Mouse (Mus musculus): ENCODE measurements around the gene Ap2a1.
"Not testable (repeated sequence)": the region's sequence is repeated elsewhere in the genome, so short reads cannot be mapped to it uniquely, and the experiment has no call there.

Ap2a1 gene

DNA sequence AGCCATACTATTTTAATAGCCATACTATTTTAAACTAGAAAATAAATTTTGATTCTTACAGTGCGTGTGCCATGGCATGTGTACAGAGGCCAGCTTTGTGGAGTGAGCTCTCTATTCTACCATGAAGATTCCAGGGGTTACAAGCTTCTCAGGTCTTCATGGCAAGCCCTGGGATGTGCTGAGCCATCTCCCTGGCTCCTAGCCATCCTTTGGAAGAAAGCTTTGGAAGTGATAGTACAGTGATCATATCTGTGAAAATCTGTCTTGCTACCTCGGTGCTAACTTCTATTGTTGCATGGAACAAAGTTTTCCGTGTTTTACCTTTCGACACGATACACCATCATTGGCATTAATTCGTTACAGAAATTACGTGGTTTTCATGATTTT is 34.1 kb downstream of the Ap2a1 start:
- DNase-seq (ENCODE audit: extremely low read depth, low read depth) = no peak

DNA sequence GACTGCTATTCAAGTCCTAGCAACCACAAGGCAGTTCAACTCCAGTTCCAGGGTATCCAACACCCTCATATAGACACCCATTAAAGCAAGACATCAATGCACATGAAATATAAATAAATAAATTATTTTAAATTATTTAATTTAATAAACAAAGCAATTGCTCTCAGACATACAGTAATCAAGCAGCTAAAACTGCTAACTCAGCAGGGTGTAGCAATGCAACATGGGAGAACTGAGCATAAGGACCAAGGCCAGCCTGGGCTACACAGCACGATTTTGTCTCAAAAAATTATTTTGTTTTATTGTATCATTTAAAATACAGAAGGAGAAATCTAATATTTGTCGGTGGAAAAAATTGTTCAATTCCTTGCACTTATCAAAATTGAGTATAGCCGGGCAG is 35.1 kb downstream of the Ap2a1 start:
- no peak for DNase-seq (ENCODE audit: extremely low read depth, low read depth)

DNA sequence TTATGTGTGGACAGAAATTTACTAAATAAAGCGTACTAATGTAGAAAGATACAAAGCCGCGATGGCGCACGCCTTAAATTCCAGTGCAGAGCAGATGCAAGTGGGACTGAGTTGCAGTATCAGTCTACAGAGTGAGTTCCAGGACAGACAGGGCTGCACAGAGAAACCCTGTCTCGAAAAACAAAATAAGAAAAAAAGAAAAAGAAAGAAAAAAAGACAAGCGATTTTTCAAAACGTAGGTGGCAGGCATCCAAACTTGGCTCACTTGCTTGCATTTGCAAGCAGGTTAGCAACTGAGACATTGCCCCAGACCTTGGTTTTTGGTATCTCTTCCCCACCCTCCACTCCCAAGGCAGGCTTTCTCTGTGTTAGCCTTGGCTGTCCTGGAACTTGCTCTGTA is 36.1 kb downstream of the Ap2a1 start:
- no peak for DNase-seq (ENCODE audit: extremely low read depth, low read depth)

DNA sequence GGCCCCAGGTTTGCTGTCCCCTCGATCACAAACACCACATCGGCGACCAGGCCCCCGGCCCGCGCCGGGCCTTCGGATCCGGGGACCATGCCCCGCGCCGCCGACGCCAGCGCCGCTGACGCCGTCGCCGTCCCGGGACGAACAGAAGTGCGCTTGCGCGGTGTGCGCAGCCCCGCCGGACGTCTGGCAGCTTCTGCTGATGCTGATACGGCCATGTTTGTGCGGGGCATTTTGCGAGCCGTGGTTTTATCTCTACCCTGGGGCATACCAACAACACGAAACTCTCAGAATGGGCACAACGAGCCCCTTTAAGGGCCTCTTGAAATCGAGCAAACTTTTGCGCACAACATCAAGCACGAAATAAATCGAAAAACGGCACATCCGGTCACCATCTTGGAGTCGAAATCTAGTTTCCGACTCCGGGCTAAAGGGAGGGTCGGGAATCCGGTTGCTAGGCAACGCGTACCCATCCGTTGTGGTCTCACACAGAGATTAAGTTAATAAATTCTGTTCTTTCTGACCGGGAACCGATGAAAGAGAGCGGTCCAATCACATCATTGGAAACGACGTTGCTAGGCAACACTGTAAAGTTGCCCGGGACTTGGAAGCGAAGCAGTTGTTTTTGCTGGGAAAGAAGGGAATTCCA is 36.9 kb downstream of the Ap2a1 start, which contains the start of gene Med25:
TSS of gene Med25 (minus strand) at position 437 of the 646 bp plus-strand sequence.
- peak; percentile 88 for DNase-seq (ENCODE audit: extremely low read depth, low read depth)

DNA sequence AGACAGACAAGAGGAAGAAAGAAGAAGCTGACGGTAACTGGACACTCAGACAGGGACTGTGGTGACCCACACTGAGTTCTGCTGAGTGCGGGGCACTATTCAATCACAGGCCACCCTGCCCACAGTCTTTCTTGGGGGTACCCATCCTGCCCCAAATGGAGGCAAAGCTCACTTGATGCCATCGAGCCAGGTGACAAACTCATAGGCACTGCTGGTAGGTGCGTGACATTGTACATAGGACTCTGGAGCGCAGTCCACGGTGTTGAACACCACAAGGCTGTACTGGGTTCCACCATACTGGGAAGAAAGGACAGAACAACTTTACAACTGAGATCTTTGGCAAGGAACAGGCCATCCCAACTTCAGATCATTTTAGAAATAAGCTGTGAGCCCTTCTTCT is 37.7 kb downstream of the Ap2a1 start:
- no peak for DNase-seq (ENCODE audit: extremely low read depth, low read depth)

DNA sequence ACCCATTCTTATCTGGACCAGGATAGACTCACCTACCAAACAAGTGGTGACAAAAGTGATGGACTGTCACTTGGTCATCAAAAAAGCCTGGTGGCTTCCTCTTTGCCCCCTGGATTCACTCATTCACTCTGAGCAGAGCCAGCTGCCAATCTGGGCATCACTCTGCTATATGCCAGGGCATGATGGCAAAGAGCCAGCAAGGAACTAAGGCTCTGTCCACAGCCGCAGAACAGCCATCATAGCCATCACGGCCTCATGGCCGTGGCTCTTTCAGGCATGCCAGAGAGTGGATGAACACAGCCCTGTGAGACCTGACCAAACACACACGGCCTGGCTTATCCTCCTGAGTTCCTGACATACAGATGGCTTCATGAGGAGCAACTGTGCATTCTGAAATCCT is 38.6 kb downstream of the Ap2a1 start:
- DNase-seq (ENCODE audit: extremely low read depth, low read depth) = no peak

DNA sequence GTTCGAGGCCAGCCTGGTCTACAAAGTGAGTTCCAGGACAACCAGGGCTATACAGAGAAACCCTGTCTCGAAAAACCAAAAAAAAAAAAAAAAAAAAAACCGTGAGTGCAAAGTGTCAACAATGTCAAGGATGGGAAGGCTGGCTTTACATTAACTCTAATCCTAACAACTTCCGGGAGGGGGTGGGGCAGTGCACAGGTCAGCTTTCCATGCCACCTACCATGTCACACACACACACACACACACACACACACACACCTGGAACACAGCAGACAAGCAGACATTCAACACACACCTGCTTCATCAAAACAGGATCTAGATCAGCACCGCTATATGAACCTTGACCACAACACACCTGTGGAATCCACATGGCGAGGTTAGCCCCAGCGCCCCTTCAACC is 39.1 kb downstream of the Ap2a1 start:
- DNase-seq (ENCODE audit: extremely low read depth, low read depth) = no peak

DNA sequence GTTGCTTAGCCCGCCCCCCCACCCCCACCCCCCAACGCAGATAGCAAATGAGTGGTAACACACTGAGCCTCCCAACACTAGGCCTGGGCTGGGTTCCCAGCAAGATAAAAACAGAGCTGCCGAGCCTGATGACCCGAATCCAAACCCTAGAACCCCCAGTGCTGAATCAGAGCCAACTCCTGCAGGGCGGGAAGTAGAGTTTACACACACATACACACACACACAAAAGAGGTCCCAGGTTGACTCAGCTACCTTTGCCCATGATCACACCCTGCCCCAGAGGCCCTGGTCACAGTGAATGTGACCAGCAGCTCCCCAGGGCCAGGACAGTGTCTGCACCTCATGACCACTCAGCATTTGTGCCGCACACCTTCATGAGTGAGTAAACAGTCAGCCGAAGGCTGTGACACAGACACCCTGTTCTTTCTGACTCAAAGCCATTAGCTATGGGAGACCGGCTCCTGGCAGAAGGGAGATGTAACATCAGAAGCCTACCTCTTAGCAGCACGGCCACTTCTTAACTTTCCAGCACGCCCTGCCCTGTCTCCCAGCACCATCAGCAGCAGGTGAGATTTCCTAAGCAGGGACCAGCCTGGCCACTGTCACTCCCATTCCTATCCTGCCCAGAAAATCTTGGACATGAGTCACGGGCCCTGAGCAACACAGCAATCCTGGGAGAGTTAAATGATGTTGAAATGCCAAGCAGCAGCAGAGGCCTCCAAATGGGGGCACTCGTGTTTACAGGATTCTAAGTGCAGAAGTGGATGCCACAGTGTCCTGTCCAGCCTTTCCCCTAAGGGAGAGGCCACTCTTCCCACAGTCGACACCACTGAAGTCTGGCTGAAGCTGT is 40.8 kb downstream of the Ap2a1 start:
- DNase-seq (ENCODE audit: extremely low read depth, low read depth) = no peak

DNA sequence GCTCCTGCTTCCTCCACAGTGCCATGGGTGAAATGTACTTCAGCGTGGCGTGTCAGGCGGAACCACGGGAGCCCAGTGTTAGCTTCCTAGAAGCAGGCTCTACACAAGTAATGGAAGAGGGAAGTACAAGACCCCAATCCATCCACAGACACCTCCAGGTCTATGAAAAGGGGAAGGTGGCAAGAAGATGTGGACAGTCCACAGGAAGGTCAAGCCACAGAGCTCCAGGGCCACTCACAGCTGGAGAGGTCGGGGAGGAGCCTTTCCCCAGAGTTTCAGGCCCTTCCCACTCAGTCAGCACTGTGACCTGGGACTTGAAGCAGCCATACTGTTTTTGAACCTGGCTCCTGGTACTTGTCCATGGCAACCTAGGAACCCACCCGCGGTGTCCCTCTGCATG is 42.3 kb downstream of the Ap2a1 start:
- no peak for DNase-seq (ENCODE audit: extremely low read depth, low read depth)

DNA sequence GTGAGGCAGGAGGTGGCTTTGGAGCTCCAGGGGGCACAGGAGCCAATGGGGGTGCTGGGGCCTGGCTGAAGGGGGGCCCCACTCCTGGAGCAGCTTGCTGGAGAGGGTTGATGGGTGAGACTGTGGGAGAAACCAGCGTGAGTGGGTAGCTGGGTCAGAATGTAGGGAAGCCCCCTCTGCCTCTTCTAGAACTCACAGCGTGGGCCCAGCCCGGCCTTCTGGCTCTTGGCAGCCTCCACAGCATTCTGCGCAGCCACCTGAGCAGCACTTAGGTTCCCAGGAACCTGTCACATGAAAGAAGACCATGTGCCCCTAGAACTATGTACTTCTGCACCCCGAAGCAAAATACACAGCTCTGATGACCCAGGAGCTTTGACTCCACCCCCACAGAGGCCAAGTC is 44.7 kb downstream of the Ap2a1 start:
- no peak for DNase-seq (ENCODE audit: extremely low read depth, low read depth)

DNA sequence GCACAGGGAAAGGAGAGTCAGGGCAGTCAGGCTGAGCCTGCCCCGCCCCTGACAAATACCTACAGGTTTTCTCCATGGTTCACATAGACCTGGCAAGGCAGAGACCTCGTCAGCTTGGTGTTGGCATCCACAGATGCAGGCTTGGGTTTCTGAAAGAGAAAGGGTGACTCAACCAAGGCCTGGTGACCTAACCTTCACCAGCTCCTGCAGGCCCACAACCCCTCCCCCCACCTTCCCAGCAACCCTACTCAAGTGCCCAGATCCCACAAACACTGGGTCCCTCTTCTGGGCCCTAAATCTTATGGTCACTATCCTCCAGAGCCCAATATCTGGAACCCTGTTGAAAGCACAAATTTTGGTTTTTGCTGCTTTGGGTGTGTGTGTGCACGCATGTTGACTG is 46.3 kb downstream of the Ap2a1 start:
- DNase-seq (ENCODE audit: extremely low read depth, low read depth) = no peak

DNA sequence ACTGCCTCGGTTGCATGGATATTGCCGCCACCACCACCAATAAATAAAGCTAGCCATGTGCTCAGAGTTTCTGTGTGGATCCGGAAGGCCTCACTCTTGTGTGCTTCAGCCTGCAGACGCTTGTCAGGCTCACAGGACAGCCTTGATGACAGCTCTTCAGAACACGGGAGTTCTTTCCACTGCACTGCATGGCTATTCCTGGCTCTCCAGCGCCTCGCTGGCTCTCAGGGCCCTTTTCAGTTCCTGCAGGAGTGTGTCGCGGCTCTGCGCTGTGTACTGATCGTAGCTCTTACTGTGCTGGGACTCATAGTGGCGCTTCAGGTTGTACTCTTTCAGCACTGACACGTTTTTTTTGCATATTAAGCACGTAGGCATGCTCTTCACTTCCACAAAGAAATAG is 51.5 kb downstream of the Ap2a1 start:
- DNase-seq (ENCODE audit: extremely low read depth, low read depth) = no peak

DNA sequence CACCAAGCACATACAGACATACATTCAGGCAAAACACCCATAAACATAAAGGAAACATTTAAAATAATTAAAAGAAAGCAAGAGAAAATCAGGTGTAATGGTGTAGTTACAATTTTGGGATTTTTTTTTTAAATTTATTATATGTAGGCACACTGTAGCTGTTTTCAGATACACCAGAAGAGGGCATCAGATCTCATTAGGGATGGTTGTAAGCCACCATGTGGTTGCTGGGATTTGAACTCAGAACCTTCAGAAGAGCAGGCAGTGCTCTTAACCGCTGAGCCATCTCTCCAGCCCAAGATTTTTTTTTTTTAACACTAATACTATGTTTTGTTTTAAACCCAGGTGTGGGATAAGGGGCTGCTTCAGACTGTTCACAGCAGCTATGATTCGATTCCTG is 57.5 kb downstream of the Ap2a1 start:
- not testable (repeated sequence) for DNase-seq (ENCODE audit: extremely low read depth, low read depth)

DNA sequence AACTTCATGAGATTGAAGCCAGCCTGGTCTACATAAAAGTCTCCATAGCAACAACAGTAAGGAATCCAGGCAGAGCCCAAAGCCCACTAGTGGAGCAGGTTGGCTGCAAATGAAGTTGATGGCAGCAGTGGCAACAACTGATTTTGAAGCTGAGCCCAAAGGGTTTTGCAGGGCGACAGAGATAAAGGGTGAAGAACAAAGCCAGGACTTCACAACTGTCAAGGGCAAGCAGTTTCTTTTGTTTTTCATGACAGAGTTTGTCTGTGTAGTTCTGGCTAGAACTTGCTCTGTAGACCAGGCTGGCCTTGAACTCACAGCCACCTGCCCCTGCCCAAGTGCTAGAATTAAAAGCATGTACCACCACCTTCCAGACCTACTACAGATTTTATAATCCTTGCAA is 58.1 kb downstream of the Ap2a1 start:
- no peak for DNase-seq (ENCODE audit: extremely low read depth, low read depth)

DNA sequence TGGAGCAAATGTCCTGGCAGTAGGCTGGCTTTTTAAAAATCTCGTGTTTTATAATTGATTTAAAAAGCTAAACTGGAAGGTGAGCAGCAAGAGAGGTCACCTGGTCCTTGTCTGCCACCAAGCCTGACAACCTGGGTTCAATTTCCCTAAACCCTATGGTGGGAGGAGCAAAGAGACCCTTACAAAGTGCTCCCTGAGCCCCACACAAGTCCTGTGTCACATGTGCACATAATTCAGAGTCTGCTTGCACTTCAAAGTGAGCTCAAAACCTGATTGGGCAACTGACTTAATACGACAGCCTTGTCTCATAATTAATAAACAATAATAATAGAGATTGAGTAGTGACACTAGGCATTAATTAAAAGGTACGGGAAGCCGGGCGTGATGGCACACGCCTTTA is 58.7 kb downstream of the Ap2a1 start:
- DNase-seq (ENCODE audit: extremely low read depth, low read depth) = no peak

DNA sequence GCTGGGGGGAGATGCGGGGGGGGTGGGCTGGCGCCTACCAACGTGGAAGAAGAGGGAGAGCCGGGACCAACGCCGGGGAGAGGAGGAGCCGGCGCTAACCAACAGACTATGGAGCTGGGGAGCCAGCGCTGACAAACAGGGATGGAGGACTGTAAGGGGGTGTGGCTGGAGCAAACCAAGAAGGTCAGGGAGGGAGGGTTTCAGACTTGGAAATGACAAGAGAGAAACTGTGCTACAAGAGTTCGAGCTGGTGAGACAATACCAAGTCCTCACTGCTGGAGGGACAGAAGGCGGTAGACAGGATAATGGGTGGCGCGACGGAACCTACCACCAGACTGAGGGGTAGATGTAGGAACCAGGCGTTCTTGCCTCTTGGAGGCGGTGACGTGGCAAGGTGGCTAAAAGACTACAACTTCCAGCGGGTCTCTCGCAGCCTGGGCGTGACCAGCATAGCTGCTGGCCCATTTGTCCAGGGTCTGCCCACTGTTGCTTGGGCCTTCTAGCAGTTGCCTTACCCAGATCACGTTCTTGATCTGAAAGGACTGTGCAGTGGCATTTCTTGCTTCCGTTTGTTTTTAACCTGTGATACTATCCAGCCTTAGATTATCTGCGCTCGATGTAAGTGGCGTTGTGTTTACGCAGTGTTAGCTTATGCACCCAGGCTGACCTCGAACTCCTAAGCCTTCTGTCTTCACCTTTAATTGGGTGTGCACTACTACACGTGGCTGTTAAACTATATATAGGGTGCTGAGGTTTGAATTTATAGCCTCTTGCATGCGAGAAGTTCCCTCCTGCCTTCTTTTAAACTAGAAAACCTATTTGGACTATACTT is 59.4 kb downstream of the Ap2a1 start, which contains the start of gene Ptov1:
TSS of gene Ptov1 (minus strand) at position 92 of the 832 bp plus-strand sequence.
- peak; percentile 99 for DNase-seq (ENCODE audit: extremely low read depth, low read depth)

DNA sequence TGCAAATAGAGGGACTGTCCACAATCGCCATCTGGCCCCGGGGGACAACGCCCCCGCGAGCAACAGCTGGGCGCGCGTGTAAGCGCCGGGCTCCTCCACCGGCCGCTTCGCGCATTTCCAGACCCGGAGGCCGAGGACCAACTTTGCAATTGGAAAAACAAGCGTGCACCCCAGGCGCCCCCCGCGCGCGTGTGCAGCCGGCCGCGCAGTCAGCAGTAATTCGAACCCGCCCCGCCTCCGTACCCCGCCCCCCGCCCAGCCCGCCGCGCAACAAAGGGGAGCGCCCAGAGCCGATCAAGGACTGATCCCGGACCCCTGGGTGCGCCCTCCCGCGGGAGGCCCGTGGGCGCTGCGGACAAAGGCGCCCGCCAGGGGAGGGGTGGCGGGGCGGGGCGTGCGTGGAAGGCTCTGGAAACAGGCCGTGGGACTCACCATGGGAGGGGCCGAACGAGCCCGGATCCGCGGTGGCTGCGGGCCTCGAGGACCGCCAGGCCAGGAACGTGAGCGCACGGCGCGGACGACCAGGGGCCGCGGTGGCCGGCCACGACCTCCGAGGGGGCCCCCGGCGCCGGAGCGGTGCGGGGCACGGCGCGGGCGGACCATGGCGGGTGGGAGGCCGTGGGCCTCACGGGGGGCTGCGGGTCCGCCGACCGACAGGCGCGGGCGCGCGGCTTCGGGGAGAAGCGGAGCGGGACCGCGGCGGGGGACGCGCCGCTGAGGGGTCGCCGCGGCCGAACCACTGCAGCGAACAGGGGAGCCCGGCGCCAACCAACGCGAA is 60.2 kb downstream of the Ap2a1 start:
- no peak for DNase-seq (ENCODE audit: extremely low read depth, low read depth)

DNA sequence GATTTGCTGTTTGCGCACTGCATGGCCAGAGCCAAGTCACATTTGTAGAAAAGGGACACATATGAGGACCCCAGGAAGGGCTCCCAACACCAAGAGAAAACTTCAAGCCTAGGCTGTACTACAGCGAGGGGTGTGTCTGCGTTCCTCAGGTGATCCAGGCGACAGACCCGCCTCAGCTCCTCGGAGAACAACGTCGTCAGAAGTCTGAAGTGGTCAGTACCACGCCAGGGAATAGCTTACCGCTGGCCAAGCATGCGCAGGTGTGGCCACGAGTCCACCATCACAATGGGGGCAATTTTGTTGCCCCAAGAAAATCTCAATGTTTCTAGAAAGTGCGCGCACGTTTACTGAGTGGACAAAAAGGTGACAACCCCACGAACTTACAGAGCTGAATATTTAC is 60.8 kb downstream of the Ap2a1 start:
- DNase-seq (ENCODE audit: extremely low read depth, low read depth) = no peak

DNA sequence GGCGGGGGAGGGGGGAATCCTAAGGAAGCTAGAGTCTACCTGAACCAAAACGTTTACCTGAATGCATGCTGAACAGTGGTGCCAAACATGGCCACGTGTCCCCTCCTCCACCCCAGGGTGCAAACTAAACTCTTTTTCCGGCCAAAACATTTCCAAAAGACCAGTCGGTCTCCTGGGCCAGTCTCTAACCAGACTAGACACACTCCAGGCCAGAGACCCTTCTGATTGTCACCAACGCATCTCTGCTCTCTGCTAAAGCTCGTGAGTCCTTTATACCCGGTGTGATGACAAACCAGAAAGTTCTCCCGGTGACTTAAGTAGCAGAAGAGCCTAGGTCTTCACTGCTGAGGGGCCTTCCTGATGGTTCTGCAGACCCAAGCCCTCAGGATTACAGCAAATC is 61.5 kb downstream of the Ap2a1 start:
- DNase-seq (ENCODE audit: extremely low read depth, low read depth) = no peak

DNA sequence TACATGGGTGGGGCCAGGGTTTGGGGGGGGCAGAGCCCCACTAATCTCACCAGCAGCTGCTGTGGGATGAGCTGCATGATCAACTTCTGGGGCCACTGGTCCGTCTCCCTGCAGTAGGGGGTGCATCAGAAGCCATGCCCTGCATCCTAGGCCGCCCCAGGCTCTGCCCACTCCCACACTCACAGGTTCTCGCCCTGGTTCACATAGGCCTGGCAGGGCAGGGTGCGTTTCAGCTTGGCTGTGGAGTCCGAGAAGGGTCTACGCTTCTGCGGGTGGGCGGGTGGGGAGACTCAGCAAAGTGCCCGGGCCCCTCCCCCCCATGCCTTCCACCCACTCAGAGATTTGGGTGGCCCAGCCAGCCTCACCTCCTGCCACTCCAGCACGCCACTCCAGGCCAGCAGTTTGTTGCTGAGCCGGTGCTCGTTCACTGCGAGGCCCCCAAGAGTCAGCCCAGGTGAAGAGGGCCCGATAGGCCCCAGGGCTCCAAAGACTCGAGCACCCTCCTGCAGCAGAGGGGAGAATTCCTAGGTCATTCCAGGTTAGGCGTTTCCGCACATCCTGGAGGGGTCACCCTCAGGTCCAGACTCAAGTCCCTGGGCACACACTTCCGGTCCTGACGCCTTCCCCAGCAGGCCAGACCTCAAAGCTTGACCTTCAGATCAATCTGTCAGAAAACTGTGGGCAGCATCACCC is 62.1 kb downstream of the Ap2a1 start:
- no peak for DNase-seq (ENCODE audit: extremely low read depth, low read depth)
